Mouse (Mus musculus) myocyte (in vitro differentiated cells): ENCODE data around the gene Shisa7. TPM values are rescaled to one million over a fixed set of nuclear protein-coding genes. Genes with fewer than 3 reads are reported as not detected.
"Not testable (repeated sequence)": the region's sequence is repeated elsewhere in the genome, so short reads cannot be mapped to it uniquely, and the experiment has no call there.

Experiments used
- H3K27me3 ChIP-seq: one replicate; pipeline ENCODE4 v1.6.1; 2011; ENCODE audit not compliant: control insufficient read depth, insufficient read depth, insufficient read length
- H3K36me3 ChIP-seq: one replicate; pipeline ENCODE4 v1.6.1; 2011; ENCODE audit not compliant: control insufficient read depth, insufficient read depth
- H3K4me2 ChIP-seq: one replicate; pipeline ENCODE4 v1.6.1; 2011; ENCODE audit warnings: low read depth, control low read depth
- H3K4me3 ChIP-seq: one replicate; pipeline ENCODE4 v1.5.1; 2011; ENCODE audit warnings: mild to moderate bottlenecking, control low read depth, moderate library complexity
- H3K79me2 ChIP-seq: one replicate; pipeline ENCODE4 v1.6.1; 2011; ENCODE audit not compliant: control insufficient read depth, insufficient read depth
- H3ac ChIP-seq: one replicate; pipeline ENCODE4 v1.6.1; 2011; ENCODE audit not compliant: control insufficient read depth, insufficient read length
- CEBPB ChIP-seq: IDR thresholded peaks from 2 replicates; pipeline ENCODE4 v1.6.1; 2011; ENCODE audit warnings: mild to moderate bottlenecking, moderate library complexity; ENCODE audit not compliant: poor library complexity, insufficient read depth, severe bottlenecking
- E2F4 ChIP-seq: IDR thresholded peaks from one replicate; pipeline ENCODE4 v1.6.1; 2011; ENCODE audit warnings: mild to moderate bottlenecking, control low read depth, moderate library complexity; ENCODE audit not compliant: insufficient read depth
- MAX ChIP-seq: IDR thresholded peaks from one replicate; pipeline ENCODE4 v1.6.1; 2011; ENCODE audit warnings: low read depth, mild to moderate bottlenecking, control low read depth
- MYOD1 ChIP-seq, 3 experiments: IDR thresholded peaks; one replicate each; pipeline ENCODE4 v1.6.1; 2011; ENCODE audit warnings: control low read depth in 2 of 3, low read depth in 2 of 3, mild to moderate bottlenecking in 2 of 3, moderate library complexity in 1 of 3; ENCODE audit not compliant: insufficient read length in 2 of 3, control insufficient read depth in 1 of 3
- MYOG ChIP-seq, 3 experiments: IDR thresholded peaks; one replicate each; pipeline ENCODE4 v1.6.1; 2011; ENCODE audit warnings: control low read depth in 2 of 3, low read depth in 2 of 3, mild to moderate bottlenecking in 2 of 3; ENCODE audit not compliant: insufficient read length in 2 of 3, control insufficient read depth in 1 of 3, insufficient read depth in 1 of 3
- POLR2A ChIP-seq: IDR thresholded peaks from one replicate; pipeline ENCODE4 v1.6.1; 2011; ENCODE audit warnings: low read depth, mild to moderate bottlenecking, control low read depth, moderate library complexity; ENCODE audit not compliant: insufficient read length
- POLR2AphosphoS2 ChIP-seq: IDR thresholded peaks from one replicate; pipeline ENCODE4 v1.6.1; 2011; ENCODE audit warnings: low read depth, control low read depth; ENCODE audit not compliant: insufficient read length
- REST ChIP-seq: IDR thresholded peaks from one replicate; pipeline ENCODE4 v1.6.1; 2011; ENCODE audit warnings: mild to moderate bottlenecking, control low read depth, moderate library complexity; ENCODE audit not compliant: insufficient read depth, insufficient read length
- SRF ChIP-seq: IDR thresholded peaks from one replicate; pipeline ENCODE4 v1.6.1; 2011; ENCODE audit warnings: low read depth; ENCODE audit not compliant: control insufficient read depth, insufficient read length
- TCF12 ChIP-seq: IDR thresholded peaks from one replicate; pipeline ENCODE4 v1.6.1; 2011; ENCODE audit warnings: mild to moderate bottlenecking, control low read depth; ENCODE audit not compliant: poor library complexity, insufficient read depth, severe bottlenecking
- TCF3 ChIP-seq: IDR thresholded peaks from one replicate; pipeline ENCODE4 v1.6.1; 2011; ENCODE audit warnings: low read depth, control low read depth; ENCODE audit not compliant: insufficient read length
- USF1 ChIP-seq: IDR thresholded peaks from one replicate; pipeline ENCODE4 v1.6.1; 2011; ENCODE audit warnings: low read depth, mild to moderate bottlenecking, control low read depth, moderate library complexity
- polyA plus RNA-seq: library from polyadenylated mRNA; unstranded; fragments of >200 nt; fragmentation: generic; extraction: Trizol; gene quantifications from one replicate; pipeline ENCODE4 v1.2.1, GENCODE M21; 2012; ENCODE audit warnings: missing spikeins

The Shisa7 gene
- polyA plus RNA-seq, 1 experiment: not detected

GRCm38 (mm10) chr7:4816559-4816958 is 27.9 kb downstream of the Shisa7 start:
- no peaks in the 10 kb centered on the region for H3K27me3 ChIP-seq
- H3K79me2 ChIP-seq: peaks cover 5% of the 10 kb centered on the region
- H3K4me2 ChIP-seq: no peak overlapping the region
- no peak overlapping the region for H3ac ChIP-seq
- TF ChIP-seq MYOG (IDR thresholded peaks at IDR 0.05; ENCODE audit: control insufficient read depth in 1 of 3, insufficient read depth in 1 of 3, insufficient read length in 2 of 3, low read depth in 2 of 3): no peak
- TF ChIP-seq CEBPB: no peak
- no peak for TF ChIP-seq POLR2AphosphoS2
- TF ChIP-seq MAX: no peak
- no peak for TF ChIP-seq REST
- no peak for TF ChIP-seq POLR2A
- TF ChIP-seq SRF: no peak
- TF ChIP-seq E2F4: no peak
- no peak for TF ChIP-seq TCF3
- H3K4me3 ChIP-seq: no peak overlapping the region
- no peaks in the 10 kb centered on the region for H3K36me3 ChIP-seq

GRCm38 (mm10) chr7:4813105-4813791 is 31.2 kb downstream of the Shisa7 start:
- H3K4me3 ChIP-seq: peak overlapping the region; percentile 93
- peak overlapping the region; percentile 86 for H3ac ChIP-seq
- H3K4me2 ChIP-seq: peak overlapping the region; percentile 88
- H3K79me2 ChIP-seq: peaks cover 30% of the 10 kb centered on the region
- TF ChIP-seq USF1 (no peak), E2F4 (no peak), TCF12 (no peak), MYOG (IDR thresholded peaks at IDR 0.05; ENCODE audit: control insufficient read depth in 1 of 3, insufficient read depth in 1 of 3, insufficient read length in 2 of 3, low read depth in 2 of 3) (no peak), POLR2AphosphoS2 (no peak), MYOD1 (IDR thresholded peaks at IDR 0.05; ENCODE audit: control insufficient read depth in 1 of 3, insufficient read length in 2 of 3, low read depth in 2 of 3) (no peak), TCF3 (no peak), MAX (no peak), CEBPB (no peak), SRF (no peak), REST (no peak), POLR2A (no peak)
- H3K36me3 ChIP-seq: peaks cover 18% of the 10 kb centered on the region
- no peaks in the 10 kb centered on the region for H3K27me3 ChIP-seq

GRCm38 (mm10) chr7:4812303-4813104 is 32.0 kb downstream of the Shisa7 start, which contains the start of gene Ube2s:
Gene Ube2s, minus strand, starts transcription at chr7:4812590.
- H3K79me2 ChIP-seq: peaks cover 30% of the 10 kb centered on the region
- TF ChIP-seq POLR2AphosphoS2 (peak; percentile 81), MYOD1 (IDR thresholded peaks at IDR 0.05; ENCODE audit: control insufficient read depth in 1 of 3, insufficient read length in 2 of 3, low read depth in 2 of 3) (no peak), POLR2A (peak; percentile 68), E2F4 (peak; percentile 90)
- peak within 1 kb of the TSS; percentile 86 for H3ac ChIP-seq
- peak within 1 kb of the TSS; percentile 93 for H3K4me3 ChIP-seq
- peak within 1 kb of the TSS; percentile 88 for H3K4me2 ChIP-seq
- H3K36me3 ChIP-seq: peaks cover 20% of the 10 kb centered on the region
- H3K27me3 ChIP-seq: no peaks in the 10 kb centered on the region

- H3K4me2 ChIP-seq: peak overlapping the region; percentile 86
- peaks cover 21% of the 10 kb centered on the region for H3K36me3 ChIP-seq
- no peak for TF ChIP-seq MAX
- no peak for TF ChIP-seq TCF3
- no peak for TF ChIP-seq E2F4
- no peak for TF ChIP-seq SRF
- no peak for TF ChIP-seq TCF12
- no peak for TF ChIP-seq POLR2A
- TF ChIP-seq POLR2AphosphoS2: no peak
- TF ChIP-seq MYOD1 (IDR thresholded peaks at IDR 0.05; ENCODE audit: control insufficient read depth in 1 of 3, insufficient read length in 2 of 3, low read depth in 2 of 3): no peak
- no peak for TF ChIP-seq MYOG (IDR thresholded peaks at IDR 0.05; ENCODE audit: control insufficient read depth in 1 of 3, insufficient read depth in 1 of 3, insufficient read length in 2 of 3, low read depth in 2 of 3)
- TF ChIP-seq USF1: no peak
- no peak for TF ChIP-seq CEBPB
- no peak for TF ChIP-seq REST
- H3K4me3 ChIP-seq: peak overlapping the region; percentile 93
- H3ac ChIP-seq: peak overlapping the region; percentile 86
- H3K27me3 ChIP-seq: no peaks in the 10 kb centered on the region
- peaks cover 30% of the 10 kb centered on the region for H3K79me2 ChIP-seq
Observed at GRCm38 (mm10) chr7:4811842-4812302, 32.6 kb downstream of the Shisa7 start.

GRCm38 (mm10) chr7:4811131-4811530 is 33.4 kb downstream of the Shisa7 start:
- H3K4me3 ChIP-seq: peak overlapping the region; percentile 93
- peak overlapping the region; percentile 86 for H3K4me2 ChIP-seq
- H3K36me3 ChIP-seq: peaks cover 27% of the 10 kb centered on the region
- not testable (repeated sequence) for H3K27me3 ChIP-seq
- peaks cover 30% of the 10 kb centered on the region for H3K79me2 ChIP-seq
- H3ac ChIP-seq: peak overlapping the region; percentile 86
